Mouse (Mus musculus): ENCODE results near the gene Ficd. TPM values are rescaled to one million over a fixed set of nuclear protein-coding genes. Genes with fewer than 3 reads are reported as not detected.
"Not testable (repeated sequence)": the region's sequence is repeated elsewhere in the genome, so short reads cannot be mapped to it uniquely, and the experiment has no call there.

Gene Ficd
- polyA plus RNA-seq, 1 experiment from 2014 or later = 6.9 TPM

DNA sequence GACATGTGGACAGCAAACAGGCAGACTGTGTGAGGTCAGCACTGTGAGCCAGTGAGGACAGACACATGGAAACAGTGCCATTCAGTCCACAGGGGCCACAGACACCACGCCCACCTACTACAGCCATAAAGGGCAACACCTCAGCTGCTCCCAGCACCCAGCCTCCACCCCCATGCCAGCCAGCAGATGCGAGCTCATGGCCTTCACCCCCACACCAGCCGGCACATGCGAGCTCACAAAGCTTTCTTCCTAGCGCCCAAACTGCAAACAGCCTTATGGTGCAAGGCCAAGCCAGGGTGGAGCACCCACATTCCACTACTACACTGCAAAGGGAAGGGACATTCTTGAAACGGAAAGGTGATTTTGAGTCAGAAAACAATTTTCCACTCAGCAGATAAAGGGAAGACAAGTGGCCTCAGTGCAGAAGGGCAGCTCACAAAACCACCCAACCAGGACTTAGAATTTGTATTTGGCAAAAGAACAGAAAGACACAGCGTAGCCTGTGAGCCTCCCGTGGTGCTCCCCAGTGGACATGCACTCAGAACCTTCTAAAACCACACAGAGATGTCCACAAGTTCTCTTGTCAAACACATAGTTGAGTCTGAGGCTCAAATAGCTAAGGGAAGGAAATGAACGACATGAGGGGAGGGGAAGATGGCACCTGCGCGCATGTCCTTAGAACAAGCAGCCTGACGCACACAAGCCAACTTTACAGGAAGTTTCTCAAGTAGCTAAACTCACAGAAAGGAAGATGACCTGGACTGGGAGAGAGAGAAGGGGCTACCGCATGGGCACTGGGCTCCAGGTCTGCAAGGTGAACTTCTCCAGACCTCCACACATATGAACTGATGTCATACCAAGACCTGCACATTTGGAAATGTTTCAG lies 30.3 kb downstream of the Ficd start:
- H3K4me3 ChIP-seq = no peak overlapping the region
- H3K4me2 ChIP-seq (replicated peaks) = no peak overlapping the region
- H3K9ac ChIP-seq (replicated peaks) = no peak overlapping the region
- no peak for ATAC-seq (ENCODE audit: low FRiP score, low read depth)
- H3K27me3 ChIP-seq = no peaks in the 10 kb centered on the region
- no peak overlapping the region for H3K27ac ChIP-seq (replicated peaks)
- 94% methylated on average over 13 of the region's 13 CpGs for WGBS
- peaks cover 70% of the 10 kb centered on the region for H3K36me3 ChIP-seq
- no peaks in the 10 kb centered on the region for H3K9me3 ChIP-seq
- peaks cover 19% of the 10 kb centered on the region for H3K4me1 ChIP-seq

DNA sequence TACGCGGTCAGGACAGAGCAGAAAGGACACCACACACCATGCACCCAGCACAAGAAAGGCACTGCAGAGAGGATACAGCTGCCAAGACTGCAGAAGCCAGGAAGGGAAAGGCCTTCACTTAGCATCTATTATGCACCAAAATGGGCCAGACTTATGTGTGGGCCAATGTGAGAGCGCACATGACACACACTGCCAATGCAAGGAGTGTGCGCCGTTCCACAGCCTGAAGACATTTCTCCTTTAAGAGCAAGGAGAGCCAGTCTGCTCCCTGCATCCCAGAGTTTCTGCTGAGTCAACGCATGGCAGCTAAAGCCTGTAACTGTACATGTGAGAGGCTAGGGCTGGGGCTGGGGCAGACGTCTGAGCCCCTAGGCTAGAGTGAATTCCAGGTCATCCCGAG lies 33.2 kb downstream of the Ficd start:
- ATAC-seq (ENCODE audit: low FRiP score, low read depth) = no peak
- Histone ChIP-seq H3K4me3 (no peak overlapping the region), H3K4me2 (replicated peaks) (no peak overlapping the region), H3K4me1 (peaks cover 28% of the 10 kb centered on the region), H3K9ac (replicated peaks) (no peak overlapping the region), H3K9me3 (no peaks in the 10 kb centered on the region), H3K27me3 (no peaks in the 10 kb centered on the region), H3K27ac (replicated peaks) (no peak overlapping the region), H3K36me3 (peaks cover 41% of the 10 kb centered on the region)
- 97% methylated on average over 8 of the region's 8 CpGs for WGBS

DNA sequence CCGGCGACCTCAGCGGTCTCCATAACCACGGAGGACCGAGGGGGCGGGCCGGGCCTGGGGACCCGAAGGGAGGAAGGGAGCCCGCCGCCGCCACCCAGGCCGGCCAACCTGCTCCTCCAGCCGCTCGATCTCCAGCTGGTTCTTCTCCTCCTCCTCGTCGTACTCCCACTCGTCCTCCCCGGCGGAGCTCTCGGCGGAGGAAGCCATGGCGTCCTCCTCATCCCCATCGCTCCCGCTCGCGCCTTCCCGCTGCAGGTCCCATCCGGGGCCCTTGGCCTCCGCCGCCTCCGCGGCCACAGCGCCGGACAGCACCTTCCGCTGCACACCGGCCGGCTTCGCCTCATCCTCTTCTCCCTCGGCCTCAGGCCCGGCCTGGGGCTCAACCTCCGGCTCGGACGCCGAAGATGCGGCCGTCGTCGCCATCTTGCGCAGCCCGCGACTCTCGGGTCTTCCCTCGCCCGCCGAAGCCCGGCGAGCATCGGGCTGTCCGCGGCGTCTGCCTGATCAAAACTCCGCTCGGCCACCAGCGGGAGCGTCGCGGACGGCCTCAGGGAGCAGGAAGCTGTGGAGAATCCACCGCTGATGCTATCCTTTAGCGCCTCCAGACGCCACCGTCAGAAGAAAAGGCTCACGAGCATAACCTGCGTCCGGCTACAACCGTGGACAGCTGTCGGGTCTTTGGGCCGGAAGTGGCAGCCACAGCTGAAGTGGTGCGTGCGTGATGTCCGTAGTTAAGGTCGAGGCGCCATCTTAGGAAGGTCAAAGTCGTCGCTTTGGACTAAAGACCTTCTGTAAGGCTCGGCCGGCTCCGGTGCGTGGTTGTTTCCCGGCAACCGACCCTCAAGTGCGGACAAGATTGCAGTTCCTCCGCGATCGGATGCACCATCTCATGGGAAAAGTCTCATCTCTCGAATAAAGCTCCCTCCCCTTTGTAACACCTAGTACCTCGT lies 35.9 kb downstream of the Ficd start:
- Histone ChIP-seq H3K27me3 (no peaks in the 10 kb centered on the region), H3K9ac (replicated peaks) (peak overlapping the region; percentile 92), H3K27ac (replicated peaks) (peak overlapping the region; percentile 99), H3K4me1 (peaks cover 31% of the 10 kb centered on the region), H3K9me3 (no peaks in the 10 kb centered on the region), H3K36me3 (peaks cover 47% of the 10 kb centered on the region), H3K4me3 (peak overlapping the region; percentile 100), H3K4me2 (replicated peaks) (peak overlapping the region; percentile 96)
- peak; percentile 75 for ATAC-seq (ENCODE audit: low FRiP score, low read depth)
- under 1% methylated on average over 80 of the region's 97 CpGs for WGBS

DNA sequence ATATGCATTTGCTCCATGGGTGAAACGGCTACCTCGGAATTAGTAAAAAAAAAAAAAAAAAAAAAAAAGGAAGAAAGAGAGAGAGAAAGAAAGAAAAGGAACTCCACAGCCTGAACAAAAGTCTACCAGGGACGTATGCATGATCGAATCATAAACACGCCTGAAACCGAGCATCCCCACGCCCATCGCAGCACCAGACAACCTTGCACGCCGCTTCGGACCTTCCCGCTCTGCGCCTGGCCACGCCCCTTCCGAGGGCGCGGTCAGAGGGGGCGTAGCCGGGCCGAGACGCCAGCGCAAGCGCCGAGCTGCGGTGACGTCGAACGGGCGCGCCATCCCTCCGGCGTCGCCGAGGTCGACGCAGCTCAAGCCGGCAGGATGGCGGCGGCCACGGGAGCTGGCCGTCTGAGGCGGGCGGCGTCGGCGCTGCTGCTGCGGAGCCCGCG lies 36.9 kb downstream of the Ficd start, which contains the start of the genes Sart3 and Iscu:
Gene Sart3, minus strand, starts transcription at position 61 of the 446 bp plus-strand sequence.
Gene Iscu, plus strand, starts transcription at position 299 of the 446 bp plus-strand sequence.
- peak within 1 kb of the TSS; percentile 100 for H3K4me3 ChIP-seq
- peak within 1 kb of the TSS; percentile 92 for H3K9ac ChIP-seq (replicated peaks)
- H3K36me3 ChIP-seq = peaks cover 48% of the 10 kb centered on the region
- peaks cover 31% of the 10 kb centered on the region for H3K4me1 ChIP-seq
- 0% methylated on average over 48 of the region's 49 CpGs for WGBS
- H3K4me2 ChIP-seq (replicated peaks) = peak within 1 kb of the TSS; percentile 96
- peak within 1 kb of the TSS; percentile 99 for H3K27ac ChIP-seq (replicated peaks)
- ATAC-seq (ENCODE audit: low FRiP score, low read depth) = peak; percentile 84
- H3K9me3 ChIP-seq = no peaks in the 10 kb centered on the region
- no peaks in the 10 kb centered on the region for H3K27me3 ChIP-seq

DNA sequence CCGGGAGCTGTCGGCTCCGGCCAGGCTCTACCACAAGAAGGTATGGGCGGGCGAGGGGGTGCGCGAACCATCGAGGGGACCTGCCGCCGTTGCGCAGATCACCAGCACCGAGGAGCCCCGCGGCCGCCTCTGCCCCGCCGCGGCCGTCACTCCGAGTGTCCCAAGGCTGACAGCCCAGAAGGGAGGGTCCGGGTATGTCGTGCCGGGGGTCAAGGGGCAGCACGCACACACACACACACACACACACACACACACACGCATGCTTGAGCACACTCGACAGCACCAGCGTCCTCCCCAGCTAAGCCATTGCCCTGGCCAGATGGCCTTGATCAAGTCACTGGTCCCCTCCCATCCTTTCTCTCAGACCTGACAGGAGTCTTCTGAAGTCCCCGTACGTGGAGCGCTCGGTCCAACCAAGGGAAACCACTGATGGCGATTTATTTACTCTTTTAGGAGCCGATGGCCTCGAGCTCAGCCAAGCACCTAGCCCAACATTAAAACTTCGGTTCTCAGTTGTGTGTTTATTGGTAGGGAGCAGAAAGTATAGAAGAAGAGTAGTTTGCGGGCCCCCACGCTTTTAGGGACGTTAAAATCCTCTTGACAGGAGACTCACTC lies 37.4 kb downstream of the Ficd start:
- H3K9me3 ChIP-seq = no peaks in the 10 kb centered on the region
- H3K4me1 ChIP-seq = peaks cover 31% of the 10 kb centered on the region
- H3K36me3 ChIP-seq = peaks cover 47% of the 10 kb centered on the region
- no peaks in the 10 kb centered on the region for H3K27me3 ChIP-seq
- WGBS = 2% methylated on average over 33 of the region's 38 CpGs
- peak overlapping the region; percentile 100 for H3K4me3 ChIP-seq
- peak; percentile 67 for ATAC-seq (ENCODE audit: low FRiP score, low read depth)
- H3K9ac ChIP-seq (replicated peaks) = peak overlapping the region; percentile 76
- H3K27ac ChIP-seq (replicated peaks) = peak overlapping the region; percentile 99
- peak overlapping the region; percentile 96 for H3K4me2 ChIP-seq (replicated peaks)

GRCm38 (mm10) chr5:113773664-113774063 lies 38.1 kb downstream of the Ficd start:
- WGBS = 1% methylated on average over 7 of the region's 7 CpGs

DNA sequence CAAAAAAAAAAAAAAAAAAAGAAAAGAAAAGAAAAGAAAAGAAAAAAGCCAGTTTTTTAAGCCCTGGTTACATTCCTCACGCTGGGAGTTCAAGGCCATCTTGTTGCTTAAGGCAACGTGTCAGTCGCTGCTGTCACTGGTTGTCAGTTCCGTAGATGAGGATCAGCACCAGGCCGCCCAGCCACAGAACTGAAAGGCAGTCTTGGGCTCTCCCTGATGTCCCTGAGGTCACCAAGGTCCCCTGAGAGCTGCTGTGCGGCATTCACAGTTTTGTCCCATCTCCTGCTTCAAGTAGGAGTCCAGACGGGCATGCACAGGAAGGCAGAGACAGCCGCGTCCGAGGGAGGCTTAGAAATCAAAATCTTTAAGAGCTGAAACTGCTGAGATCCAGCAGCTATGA lies 40.0 kb downstream of the Ficd start:
- Histone ChIP-seq H3K9me3 (no peaks in the 10 kb centered on the region), H3K36me3 (peaks cover 43% of the 10 kb centered on the region), H3K9ac (replicated peaks) (no peak overlapping the region), H3K4me3 (no peak overlapping the region), H3K4me2 (replicated peaks) (no peak overlapping the region), H3K27me3 (no peaks in the 10 kb centered on the region), H3K27ac (replicated peaks) (no peak overlapping the region), H3K4me1 (peaks cover 14% of the 10 kb centered on the region)
- whole genome bisulfite sequencing = 93% methylated on average over 10 of the region's 10 CpGs
- no peak for ATAC-seq (ENCODE audit: low FRiP score, low read depth)

More at GRCm38 (mm10) chr5:113773664-113774063, 38.1 kb downstream of the Ficd start:
- H3K4me3 ChIP-seq = peak overlapping the region; percentile 100
- H3K27ac ChIP-seq (replicated peaks) = no peak overlapping the region
- no peak for ATAC-seq (ENCODE audit: low FRiP score, low read depth)
- H3K9ac ChIP-seq (replicated peaks) = peak overlapping the region; percentile 76
- no peaks in the 10 kb centered on the region for H3K27me3 ChIP-seq
- peak overlapping the region; percentile 96 for H3K4me2 ChIP-seq (replicated peaks)
- peaks cover 45% of the 10 kb centered on the region for H3K36me3 ChIP-seq
- H3K4me1 ChIP-seq = peaks cover 26% of the 10 kb centered on the region
- H3K9me3 ChIP-seq = no peaks in the 10 kb centered on the region

GRCm38 (mm10) chr5:113776128-113776895 lies 40.7 kb downstream of the Ficd start:
- H3K4me2 ChIP-seq (replicated peaks) = no peak overlapping the region
- H3K9ac ChIP-seq (replicated peaks) = no peak overlapping the region
- H3K4me1 ChIP-seq = peaks cover 11% of the 10 kb centered on the region
- no peaks in the 10 kb centered on the region for H3K27me3 ChIP-seq
- ATAC-seq (ENCODE audit: low FRiP score, low read depth) = no peak
- H3K4me3 ChIP-seq = no peak overlapping the region
- no peaks in the 10 kb centered on the region for H3K9me3 ChIP-seq
- no peak overlapping the region for H3K27ac ChIP-seq (replicated peaks)
- WGBS = 95% methylated on average over 15 of the region's 15 CpGs
- H3K36me3 ChIP-seq = peaks cover 43% of the 10 kb centered on the region

- Histone ChIP-seq H3K4me1 (peaks cover 11% of the 10 kb centered on the region), H3K9me3 (no peaks in the 10 kb centered on the region), H3K27me3 (no peaks in the 10 kb centered on the region), H3K9ac (replicated peaks) (no peak overlapping the region), H3K4me2 (replicated peaks) (no peak overlapping the region), H3K36me3 (peaks cover 43% of the 10 kb centered on the region), H3K4me3 (no peak overlapping the region), H3K27ac (replicated peaks) (no peak overlapping the region)
- 83% methylated on average over 8 of the region's 8 CpGs for WGBS
- ATAC-seq (ENCODE audit: low FRiP score, low read depth) = no peak
Measured at GRCm38 (mm10) chr5:113776896-113777226, 41.3 kb downstream of the Ficd start.

- H3K9me3 ChIP-seq; H3K9ac ChIP-seq (replicated peaks); H3K27ac ChIP-seq (replicated peaks); H3K4me2 ChIP-seq (replicated peaks); H3K4me3 ChIP-seq; ATAC-seq (ENCODE audit: low FRiP score, low read depth); H3K27me3 ChIP-seq: not testable (repeated sequence)
- WGBS = 92% methylated on average over 8 of the region's 8 CpGs
- Histone ChIP-seq H3K4me1 (peaks cover 11% of the 10 kb centered on the region), H3K36me3 (peaks cover 43% of the 10 kb centered on the region)
Measured at GRCm38 (mm10) chr5:113777728-113778127, 42.1 kb downstream of the Ficd start.

- H3K27ac ChIP-seq (replicated peaks) = no peak overlapping the region
- no peak overlapping the region for H3K4me3 ChIP-seq
- H3K36me3 ChIP-seq = peaks cover 39% of the 10 kb centered on the region
- H3K4me2 ChIP-seq (replicated peaks) = no peak overlapping the region
- H3K4me1 ChIP-seq = no peaks in the 10 kb centered on the region
- H3K9ac ChIP-seq (replicated peaks) = no peak overlapping the region
- ATAC-seq (ENCODE audit: low FRiP score, low read depth) = no peak
- 86% methylated on average over 5 of the region's 5 CpGs for WGBS
- no peaks in the 10 kb centered on the region for H3K9me3 ChIP-seq
- peaks cover 23% of the 10 kb centered on the region for H3K27me3 ChIP-seq
Measured at GRCm38 (mm10) chr5:113779569-113779968, 44.0 kb downstream of the Ficd start.

Data from midbrain, embryonic 12.5 days (tissue).